In the genomic region with DNA sequence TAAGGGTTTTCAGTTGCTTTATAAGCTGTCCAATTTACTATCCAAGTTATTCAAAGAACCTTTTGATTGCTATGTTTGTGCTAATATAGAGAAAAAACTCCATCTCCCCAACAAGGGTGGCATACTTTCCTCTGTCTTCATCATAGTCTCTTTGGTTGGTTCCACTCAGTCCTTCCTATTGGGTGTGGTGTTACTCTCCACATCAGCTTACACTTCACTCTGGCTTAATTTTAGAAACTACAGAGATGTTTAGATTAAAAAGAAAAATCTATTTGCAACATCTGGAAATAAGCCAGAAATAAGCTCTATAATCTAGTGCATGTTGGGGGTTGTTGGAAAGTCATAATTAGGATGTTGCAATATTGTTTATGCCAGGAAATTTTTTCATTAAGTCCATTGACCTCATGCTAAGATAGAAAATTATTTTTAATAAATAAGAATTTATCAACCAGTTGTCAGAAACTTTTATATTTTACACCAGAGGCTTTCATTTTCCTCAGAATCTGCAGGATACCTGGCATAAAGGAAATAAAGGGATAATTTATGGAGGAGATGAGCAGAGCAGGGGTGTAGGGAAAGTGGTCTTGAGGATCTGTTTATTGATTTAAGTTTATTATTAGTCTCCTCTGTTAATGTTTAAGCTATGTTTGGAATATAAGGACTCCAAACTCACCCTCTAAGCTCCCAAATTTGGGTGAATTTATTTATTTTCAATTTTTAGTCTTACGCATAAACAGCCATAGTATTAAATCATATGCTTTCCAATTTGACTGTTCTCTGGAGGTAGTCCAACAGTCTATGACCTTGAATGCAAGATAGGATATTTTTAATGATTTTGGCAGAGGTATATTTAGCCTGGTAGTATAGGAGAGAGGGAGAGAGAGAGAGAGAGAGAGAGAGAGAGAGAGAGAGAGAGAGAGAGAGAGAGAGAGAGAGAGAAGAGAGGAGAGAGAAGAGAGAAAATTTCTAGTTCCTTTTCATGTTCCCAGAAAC, we compare ENCODE assay signal across 24 mouse cellular contexts.
"Had no signal": no experiment of that assay in that cellular context is flagged by ENCODE, and none has a peak within 500 bp of the region (broad histone marks: within the 10 kb centered on the region; RNA-seq: fewer than 3 reads in every experiment).

No protein-coding gene starts in this region.

- H3K9ac ChIP-seq: heart, embryonic 12.5 days; hindbrain, embryonic 12.5 days; hindbrain, embryonic 14.5 days; intestine, embryonic 15.5 days; limb, embryonic 12.5 days had no signal

- H3K9me3 ChIP-seq: heart, embryonic 10.5 days; heart, embryonic 12.5 days; hindbrain, embryonic 10.5 days; hindbrain, embryonic 12.5 days; intestine, embryonic 15.5 days; limb, embryonic 10.5 days; limb, embryonic 12.5 days had no signal

- H3K4me3 ChIP-seq: gastrocnemius, adult 2 months; heart, embryonic 10.5 days; heart, embryonic 12.5 days; hindbrain, embryonic 10.5 days; hindbrain, embryonic 12.5 days; intestine, embryonic 15.5 days; layer of hippocampus, adult 2 months; left cerebral cortex, adult 2 months; limb, embryonic 10.5 days; limb, embryonic 12.5 days had no signal

- H3K27ac ChIP-seq: gastrocnemius, adult 2 months; heart, embryonic 10.5 days; hindbrain, embryonic 10.5 days; hindbrain, embryonic 12.5 days; hindbrain, embryonic 14.5 days; intestine, embryonic 15.5 days; layer of hippocampus, adult 2 months; left cerebral cortex, adult 2 months; limb, embryonic 10.5 days; limb, embryonic 12.5 days had no signal

- H3K36me3 ChIP-seq: heart, embryonic 10.5 days; heart, embryonic 12.5 days; hindbrain, embryonic 10.5 days; hindbrain, embryonic 12.5 days; intestine, embryonic 15.5 days; limb, embryonic 10.5 days; limb, embryonic 12.5 days had no signal

- H3K27me3 ChIP-seq: heart, embryonic 12.5 days; hindbrain, embryonic 12.5 days; intestine, embryonic 15.5 days; limb, embryonic 12.5 days had no signal

- H3K4me2 ChIP-seq: heart, embryonic 12.5 days; hindbrain, embryonic 12.5 days; hindbrain, embryonic 14.5 days; intestine, embryonic 15.5 days; limb, embryonic 12.5 days had no signal

- ATAC-seq: hindbrain, embryonic 16.5 days; inflammation-experienced regulatory T-cells, adult 6 months; intestine, embryonic 15.5 days; intestine, postnatal 0 days had no signal

- H3K4me1 ChIP-seq: heart, embryonic 10.5 days; heart, embryonic 12.5 days; hindbrain, embryonic 10.5 days; hindbrain, embryonic 12.5 days; intestine, embryonic 15.5 days; limb, embryonic 10.5 days; limb, embryonic 12.5 days had no signal

- DNase-seq: gastrocnemius, adult 2 months; gastrocnemius, postnatal 10 days; gastrocnemius, postnatal 25 days; heart, adult 18-20 months; heart, postnatal 10 days; heart, postnatal 4 days; kidney, adult 18-20 months; kidney, adult 8-10 months; kidney, postnatal 10 days; kidney, postnatal 25 days; kidney, postnatal 4 days had no signal
